Mouse (Mus musculus): Measurements from ENCODE around the gene Cdkn2c. TPM values are rescaled to one million over a fixed set of nuclear protein-coding genes. Genes with fewer than 3 reads are reported as not detected.
A peak's percentile ranks its signal among the peaks of the same experiment; 100 is the strongest.

Cdkn2c gene
- polyA plus RNA-seq, 1 experiment = 21.7 TPM

DNA sequence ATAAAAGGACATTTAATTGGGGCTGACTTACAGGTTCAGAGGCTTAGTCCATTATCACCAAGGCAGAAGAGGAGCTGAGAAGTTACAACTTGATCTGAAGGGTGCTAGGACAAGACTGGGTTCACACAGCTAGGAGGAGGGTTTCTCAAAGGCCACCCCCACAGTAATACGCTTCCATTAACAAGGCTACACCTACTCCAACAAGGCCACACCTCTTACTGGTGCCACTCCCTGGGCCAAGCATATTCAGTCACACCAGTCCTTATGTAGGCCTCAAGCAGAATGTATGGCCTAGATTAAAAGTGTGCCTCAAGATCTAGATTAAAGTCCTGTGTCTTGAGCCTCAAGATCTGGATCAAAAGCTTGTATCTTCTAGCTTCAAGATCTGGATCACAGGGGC lies 5.0 kb upstream of the Cdkn2c start:
- H3K4me3 ChIP-seq (ENCODE audit: insufficient read depth, low read length) = no peak overlapping the region
- H3K4me1 ChIP-seq (ENCODE audit: control insufficient read depth, insufficient read depth, low read length) = no peaks in the 10 kb centered on the region; the same call in 1 of the 2 replicates
- no peak for TF ChIP-seq POLR2A (IDR thresholded peaks at IDR 0.05; ENCODE audit: low read depth, low read length)
- no peak for TF ChIP-seq CTCF (IDR thresholded peaks at IDR 0.05; ENCODE audit: borderline replicate concordance, insufficient read depth, low read length)

GRCm38 (mm10) chr4:109670213-109670612 lies 3.2 kb upstream of the Cdkn2c start:
- H3K27ac ChIP-seq (ENCODE audit: insufficient read depth, low read length) = no peak overlapping the region
- TF ChIP-seq POLR2A (IDR thresholded peaks at IDR 0.05; ENCODE audit: low read depth, low read length) = no peak
- TF ChIP-seq CTCF (IDR thresholded peaks at IDR 0.05; ENCODE audit: borderline replicate concordance, insufficient read depth, low read length) = no peak
- no peak overlapping the region for H3K4me3 ChIP-seq (ENCODE audit: insufficient read depth, low read length)
- no peaks in the 10 kb centered on the region; the same call in 1 of the 2 replicates for H3K4me1 ChIP-seq (ENCODE audit: control insufficient read depth, insufficient read depth, low read length)

More for the DNA sequence above, 5.0 kb upstream of the Cdkn2c start:
- no peak overlapping the region for H3K27ac ChIP-seq (ENCODE audit: insufficient read depth, low read length)

DNA sequence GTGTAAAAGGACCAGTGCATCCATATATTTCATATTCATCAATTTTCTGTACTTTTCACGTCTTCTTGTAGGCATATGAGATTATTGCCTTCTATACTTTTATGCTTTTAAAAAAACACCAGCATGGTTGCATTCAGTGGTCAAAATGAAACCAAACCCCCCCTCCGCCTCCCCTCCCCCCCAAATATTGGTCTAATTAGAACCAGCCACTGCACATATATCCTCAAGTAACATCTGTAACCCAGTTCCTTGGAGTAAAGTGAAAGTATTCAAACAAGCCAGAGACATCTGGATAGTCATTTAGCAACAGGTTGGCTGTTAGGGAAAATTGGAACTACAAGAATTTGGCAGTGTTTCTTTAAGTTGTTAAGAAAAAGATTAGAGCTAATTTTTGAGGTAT lies 529 bp upstream of the Cdkn2c start:
- Histone ChIP-seq H3K27ac (ENCODE audit: insufficient read depth, low read length) (peak overlapping the region; percentile 98), H3K4me1 (ENCODE audit: control insufficient read depth, insufficient read depth, low read length) (no peaks in the 10 kb centered on the region), H3K4me3 (ENCODE audit: insufficient read depth, low read length) (no peak overlapping the region)
- TF ChIP-seq CTCF (IDR thresholded peaks at IDR 0.05; ENCODE audit: borderline replicate concordance, insufficient read depth, low read length) (no peak), POLR2A (IDR thresholded peaks at IDR 0.05; ENCODE audit: low read depth, low read length) (no peak)

- H3K27ac ChIP-seq (ENCODE audit: insufficient read depth, low read length) = peak overlapping the region; percentile 84
- TF ChIP-seq CTCF (IDR thresholded peaks at IDR 0.05; ENCODE audit: borderline replicate concordance, insufficient read depth, low read length) (no peak), POLR2A (IDR thresholded peaks at IDR 0.05; ENCODE audit: low read depth, low read length) (no peak)
- H3K4me1 ChIP-seq (ENCODE audit: control insufficient read depth, insufficient read depth, low read length) = no peaks in the 10 kb centered on the region
- H3K4me3 ChIP-seq (ENCODE audit: insufficient read depth, low read length) = peak overlapping the region; percentile 90
Observed at GRCm38 (mm10) chr4:109665982-109666460, 968 bp downstream of the Cdkn2c start.

- peak overlapping the region; percentile 84 for H3K27ac ChIP-seq (ENCODE audit: insufficient read depth, low read length)
- H3K4me1 ChIP-seq (ENCODE audit: control insufficient read depth, insufficient read depth, low read length) = no peaks in the 10 kb centered on the region
- TF ChIP-seq POLR2A (IDR thresholded peaks at IDR 0.05; ENCODE audit: low read depth, low read length) (peak; percentile 40; the same call in 1 of the 2 replicates), CTCF (IDR thresholded peaks at IDR 0.05; ENCODE audit: borderline replicate concordance, insufficient read depth, low read length) (no peak)
- peak overlapping the region; percentile 90 for H3K4me3 ChIP-seq (ENCODE audit: insufficient read depth, low read length)
Observed at GRCm38 (mm10) chr4:109665101-109665981, 1.6 kb downstream of the Cdkn2c start.

DNA sequence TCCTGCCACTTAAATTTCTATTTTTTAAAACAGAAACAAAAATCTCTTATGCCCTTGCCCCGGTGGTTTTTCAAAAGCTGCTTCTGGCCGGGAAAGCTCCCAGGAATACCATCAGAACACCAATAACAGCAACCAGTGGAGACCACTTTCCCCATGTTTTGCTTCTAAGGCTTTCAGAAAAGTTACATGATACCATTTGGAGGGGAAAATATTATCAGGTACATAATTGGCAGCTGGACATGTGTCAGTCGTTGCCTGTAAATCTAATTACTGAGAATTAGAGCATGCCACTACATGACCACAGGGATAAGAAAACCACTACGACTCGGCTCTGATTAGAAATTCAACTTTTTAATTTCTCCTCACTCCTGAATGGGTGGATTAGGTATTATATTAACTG lies 2.9 kb downstream of the Cdkn2c start:
- Histone ChIP-seq H3K4me3 (ENCODE audit: insufficient read depth, low read length) (peak overlapping the region; percentile 34), H3K4me1 (ENCODE audit: control insufficient read depth, insufficient read depth, low read length) (no peaks in the 10 kb centered on the region), H3K27ac (ENCODE audit: insufficient read depth, low read length) (no peak overlapping the region)
- no peak for TF ChIP-seq POLR2A (IDR thresholded peaks at IDR 0.05; ENCODE audit: low read depth, low read length)
- TF ChIP-seq CTCF (IDR thresholded peaks at IDR 0.05; ENCODE audit: borderline replicate concordance, insufficient read depth, low read length) = no peak

DNA sequence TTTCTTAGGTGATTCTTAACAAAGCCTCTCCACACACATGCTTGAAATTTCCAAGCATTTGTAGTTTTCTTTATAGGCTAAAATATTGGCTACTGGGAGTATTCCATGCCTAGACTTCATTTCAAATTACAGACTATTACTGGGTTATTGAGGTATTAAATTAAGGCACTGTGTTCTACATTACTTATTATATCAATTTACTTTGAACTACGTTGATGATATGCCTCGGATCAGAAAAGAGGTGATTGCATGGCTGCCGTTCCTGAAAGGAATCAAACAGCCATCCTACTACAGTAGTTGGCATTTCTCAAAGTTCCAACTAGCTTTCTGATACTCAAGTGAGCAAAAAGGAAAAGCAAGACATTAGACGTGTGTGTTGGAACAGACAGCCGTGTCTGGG lies 4.7 kb downstream of the Cdkn2c start:
- no peak overlapping the region for H3K27ac ChIP-seq (ENCODE audit: insufficient read depth, low read length)
- no peak overlapping the region for H3K4me3 ChIP-seq (ENCODE audit: insufficient read depth, low read length)
- TF ChIP-seq POLR2A (IDR thresholded peaks at IDR 0.05; ENCODE audit: low read depth, low read length) (no peak), CTCF (IDR thresholded peaks at IDR 0.05; ENCODE audit: borderline replicate concordance, insufficient read depth, low read length) (no peak)
- H3K4me1 ChIP-seq (ENCODE audit: control insufficient read depth, insufficient read depth, low read length) = peaks cover 3% of the 10 kb centered on the region; the same call in 1 of the 2 replicates

DNA sequence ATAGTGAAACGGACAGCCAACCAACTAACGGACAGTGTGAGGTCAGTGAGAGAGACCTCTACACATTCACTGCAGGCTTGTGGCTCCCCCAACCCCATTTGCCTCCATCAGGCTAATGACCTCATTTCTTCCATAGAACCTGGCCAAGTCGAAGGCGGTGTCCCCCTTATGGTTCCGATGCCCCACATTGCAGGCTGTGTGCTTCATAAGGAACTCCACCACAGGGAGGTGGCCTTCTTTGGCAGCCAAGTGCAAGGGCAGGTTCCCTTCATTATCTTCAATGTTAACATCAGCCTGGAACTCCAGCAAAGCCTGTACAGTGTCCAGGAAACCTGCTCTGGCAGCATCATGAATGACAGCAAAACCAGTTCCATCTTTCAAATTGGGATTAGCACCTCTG lies 5.8 kb downstream of the Cdkn2c start:
- no peak overlapping the region for H3K4me3 ChIP-seq (ENCODE audit: insufficient read depth, low read length)

DNA sequence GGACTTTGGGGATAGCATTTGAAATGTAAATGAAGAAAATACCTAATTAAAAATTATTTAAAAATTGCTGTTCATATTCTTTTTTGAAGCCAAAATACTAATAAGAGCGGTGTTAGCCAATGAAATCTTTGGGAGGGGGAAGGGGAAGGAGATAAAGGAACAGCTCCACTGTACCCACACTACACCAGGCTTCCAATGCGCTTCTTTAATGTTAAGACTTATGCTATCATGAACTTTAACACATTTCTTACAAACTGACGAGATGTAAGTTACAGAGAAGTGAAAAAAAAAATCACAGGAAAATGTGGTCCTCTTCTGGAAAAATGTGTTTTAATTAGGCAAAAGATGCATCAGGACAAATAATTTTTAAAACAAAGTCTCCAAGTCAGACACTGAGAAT lies 6.4 kb downstream of the Cdkn2c start:
- peaks cover 3% of the 10 kb centered on the region; the same call in 1 of the 2 replicates for H3K4me1 ChIP-seq (ENCODE audit: control insufficient read depth, insufficient read depth, low read length)
- no peak for TF ChIP-seq POLR2A (IDR thresholded peaks at IDR 0.05; ENCODE audit: low read depth, low read length)
- no peak for TF ChIP-seq CTCF (IDR thresholded peaks at IDR 0.05; ENCODE audit: borderline replicate concordance, insufficient read depth, low read length)
- H3K27ac ChIP-seq (ENCODE audit: insufficient read depth, low read length) = no peak overlapping the region
- no peak overlapping the region for H3K4me3 ChIP-seq (ENCODE audit: insufficient read depth, low read length)

More for the DNA sequence above, 5.8 kb downstream of the Cdkn2c start:
- TF ChIP-seq POLR2A (IDR thresholded peaks at IDR 0.05; ENCODE audit: low read depth, low read length) = no peak
- peaks cover 3% of the 10 kb centered on the region; the same call in 1 of the 2 replicates for H3K4me1 ChIP-seq (ENCODE audit: control insufficient read depth, insufficient read depth, low read length)
- no peak overlapping the region for H3K27ac ChIP-seq (ENCODE audit: insufficient read depth, low read length)

- TF ChIP-seq POLR2A (IDR thresholded peaks at IDR 0.05; ENCODE audit: low read depth, low read length) (no peak), CTCF (IDR thresholded peaks at IDR 0.05; ENCODE audit: borderline replicate concordance, insufficient read depth, low read length) (no peak)
- Histone ChIP-seq H3K4me3 (ENCODE audit: insufficient read depth, low read length) (no peak overlapping the region), H3K27ac (ENCODE audit: insufficient read depth, low read length) (no peak overlapping the region), H3K4me1 (ENCODE audit: control insufficient read depth, insufficient read depth, low read length) (peaks cover 3% of the 10 kb centered on the region; the same call in 1 of the 2 replicates)
Observed at GRCm38 (mm10) chr4:109659571-109659970, 7.4 kb downstream of the Cdkn2c start.
